Mouse (Mus musculus) lung, postnatal 10 days (tissue): ENCODE measurements around the gene 4930595M18Rik.

Experiments
- DNase-seq: peaks from one replicate; pipeline ENCODE4 v3.0.0; 2021

Gene 4930595M18Rik

DNA sequence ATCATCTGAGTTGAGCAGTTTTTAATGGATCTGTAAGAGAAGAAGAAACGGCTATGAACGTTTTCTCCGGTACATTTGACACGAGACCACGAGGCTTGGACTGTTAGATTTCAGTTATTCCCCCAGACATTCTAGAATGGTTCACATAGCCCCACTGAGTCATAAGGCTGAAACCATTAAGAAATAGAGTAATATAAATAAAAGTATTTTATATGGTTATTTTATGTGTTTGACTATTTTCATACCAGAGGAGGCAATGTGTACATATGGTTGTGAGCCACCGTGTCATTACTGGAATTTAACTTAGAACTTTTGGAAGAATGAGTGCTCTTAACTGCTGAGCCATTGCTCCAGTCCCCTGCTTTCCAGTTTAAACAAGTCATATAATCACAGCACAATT is at the start of gene 4930595M18Rik:
Gene 4930595M18Rik, minus strand, starts transcription at position 101 of the 400 bp plus-strand sequence.
- DNase-seq, result no peak

GRCm38 (mm10) chrX:81472500-81472899 is 14.6 kb upstream of the 4930595M18Rik start:
- DNase-seq, result peak; percentile 1
